Mouse (Mus musculus): ENCODE data around the gene Satb1.

Gene Satb1

GRCm38 (mm10) chr17:51763600-51763999 lies 69.5 kb downstream of the Satb1 start:
- no peak for DNase-seq

- no peak for DNase-seq
These were observed 70.6 kb downstream of the Satb1 start for GRCm38 (mm10) chr17:51762503-51762902.

- no peak for DNase-seq
These were observed 72.0 kb downstream of the Satb1 start for GRCm38 (mm10) chr17:51760997-51761655.

GRCm38 (mm10) chr17:51760251-51760887 lies 72.7 kb downstream of the Satb1 start:
- no peak for DNase-seq

GRCm38 (mm10) chr17:51759509-51759908 lies 73.6 kb downstream of the Satb1 start:
- DNase-seq: no peak

GRCm38 (mm10) chr17:51752142-51752541 lies 80.9 kb downstream of the Satb1 start:
- DNase-seq: no peak

GRCm38 (mm10) chr17:51747204-51747603 lies 85.9 kb downstream of the Satb1 start:
- no peak for DNase-seq

- no peak for DNase-seq
These were observed 90.6 kb downstream of the Satb1 start for GRCm38 (mm10) chr17:51742502-51742901.

GRCm38 (mm10) chr17:51741126-51741525 lies 92.0 kb downstream of the Satb1 start:
- DNase-seq: no peak

GRCm38 (mm10) chr17:51740246-51740645 lies 92.8 kb downstream of the Satb1 start:
- no peak for DNase-seq

GRCm38 (mm10) chr17:51724486-51724885 lies 108.6 kb downstream of the Satb1 start:
- no peak for DNase-seq

- DNase-seq: no peak
These were observed 137.4 kb downstream of the Satb1 start for GRCm38 (mm10) chr17:51695711-51696110.

GRCm38 (mm10) chr17:51695271-51695670 lies 137.8 kb downstream of the Satb1 start:
- no peak for DNase-seq

- DNase-seq: no peak
These were observed 142.6 kb downstream of the Satb1 start for GRCm38 (mm10) chr17:51690526-51690925.

GRCm38 (mm10) chr17:51687226-51687625 lies 145.9 kb downstream of the Satb1 start:
- no peak for DNase-seq

Data from cerebellum, adult 11-12 months (tissue).